Mouse (Mus musculus) forebrain, embryonic 13.5 days (tissue): ENCODE measurements around the gene Ccnyl1. TPM values are rescaled to one million over a fixed set of nuclear protein-coding genes. Genes with fewer than 3 reads are reported as not detected.

Experiments used
- ATAC-seq: fragments of 200-750 bp; cut with Nextera tagmentation; 2 replicates; pipeline ENCODE4 v1.8.0; 2017
- H3K27ac ChIP-seq: fragments of 300-500 bp; sonication (generic); 2 replicates; pipeline ENCODE4 v1.5.1; 2015; ENCODE audit warnings: inconsistent platforms, mild to moderate bottlenecking, moderate library complexity
- H3K27me3 ChIP-seq: fragments of 300-500 bp; sonication (generic); 2 replicates; pipeline ENCODE4 v1.6.1; 2015; ENCODE audit warnings: mild to moderate bottlenecking, inconsistent platforms
- H3K36me3 ChIP-seq: fragments of 300-500 bp; sonication (generic); 2 replicates; pipeline ENCODE4 v1.6.1; 2015; ENCODE audit warnings: mild to moderate bottlenecking, inconsistent platforms; ENCODE audit not compliant: poor library complexity, severe bottlenecking
- H3K4me1 ChIP-seq: fragments of 300-500 bp; sonication (generic); 2 replicates; pipeline ENCODE4 v1.6.1; 2015; ENCODE audit warnings: inconsistent platforms
- H3K4me2 ChIP-seq: fragments of 300-500 bp; sonication (generic); 2 replicates; pipeline ENCODE4 v1.6.1; 2015; ENCODE audit warnings: inconsistent platforms, mild to moderate bottlenecking, moderate library complexity
- H3K4me3 ChIP-seq: fragments of 300-500 bp; sonication (generic); 2 replicates; pipeline ENCODE4 v1.5.1; 2015; ENCODE audit warnings: mild to moderate bottlenecking, inconsistent platforms
- H3K9ac ChIP-seq: fragments of 300-500 bp; sonication (generic); 2 replicates; pipeline ENCODE4 v1.6.1; 2015; ENCODE audit warnings: mild to moderate bottlenecking, inconsistent platforms
- H3K9me3 ChIP-seq: fragments of 300-500 bp; sonication (generic); replicated peaks from 2 replicates; pipeline ENCODE4 v1.6.1; 2016; ENCODE audit warnings: inconsistent platforms
- WGBS: fragments of 180-500 bp; shearing (Covaris S2); methylation state at CpG from one replicate; pipeline ENCODE4 v1.1.7; 2015; 5-methylcytosine and 5-hydroxymethylcytosine counted together
- polyA plus RNA-seq: library from polyadenylated mRNA; unstranded; fragments of >200 nt; fragmentation: Nextera tagmentation; extraction: Ambion mirVana; gene quantifications from 2 replicates; pipeline ENCODE4 v1.2.1, GENCODE M21; 2015

The Ccnyl1 gene
- polyA plus RNA-seq, 1 experiment from 2014 or later: 4.2 TPM

GRCm38 (mm10) chr1:64755971-64756639 is 65.8 kb downstream of the Ccnyl1 start:
- Histone ChIP-seq H3K4me1 (no peaks in the 10 kb centered on the region), H3K4me3 (no peak overlapping the region), H3K4me2 (no peak overlapping the region), H3K36me3 (no peaks in the 10 kb centered on the region), H3K9ac (no peak overlapping the region), H3K9me3 (no peaks in the 10 kb centered on the region), H3K27ac (no peak overlapping the region), H3K27me3 (no peaks in the 10 kb centered on the region)
- no peak for ATAC-seq
- 63% methylated on average over 7 of the region's 7 CpGs for WGBS

DNA sequence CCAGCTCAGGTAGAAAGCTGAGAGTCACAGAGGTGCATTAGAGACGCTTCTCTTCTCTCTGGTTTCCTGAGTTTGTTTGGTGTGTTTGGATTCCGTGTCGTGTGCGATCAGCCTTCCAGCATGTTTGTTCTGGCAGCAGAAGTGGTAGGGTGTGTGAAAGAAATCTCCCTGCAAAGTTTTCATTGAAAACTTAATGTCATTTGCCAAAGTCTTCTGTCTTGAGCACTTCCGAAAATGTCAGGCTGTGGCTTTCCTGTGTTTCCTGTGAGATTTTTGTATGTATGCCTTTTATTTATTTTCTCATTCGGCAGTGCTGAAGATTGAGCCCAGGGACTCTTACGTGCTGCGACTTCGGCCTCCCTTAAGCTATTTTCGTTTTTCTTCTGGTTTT is 66.4 kb downstream of the Ccnyl1 start:
- Histone ChIP-seq H3K4me3 (no peak overlapping the region), H3K9me3 (no peaks in the 10 kb centered on the region), H3K4me2 (no peak overlapping the region), H3K9ac (no peak overlapping the region), H3K4me1 (no peaks in the 10 kb centered on the region), H3K36me3 (no peaks in the 10 kb centered on the region), H3K27ac (no peak overlapping the region), H3K27me3 (no peaks in the 10 kb centered on the region)
- no peak for ATAC-seq
- WGBS: 80% methylated on average over 10 of the region's 10 CpGs

DNA sequence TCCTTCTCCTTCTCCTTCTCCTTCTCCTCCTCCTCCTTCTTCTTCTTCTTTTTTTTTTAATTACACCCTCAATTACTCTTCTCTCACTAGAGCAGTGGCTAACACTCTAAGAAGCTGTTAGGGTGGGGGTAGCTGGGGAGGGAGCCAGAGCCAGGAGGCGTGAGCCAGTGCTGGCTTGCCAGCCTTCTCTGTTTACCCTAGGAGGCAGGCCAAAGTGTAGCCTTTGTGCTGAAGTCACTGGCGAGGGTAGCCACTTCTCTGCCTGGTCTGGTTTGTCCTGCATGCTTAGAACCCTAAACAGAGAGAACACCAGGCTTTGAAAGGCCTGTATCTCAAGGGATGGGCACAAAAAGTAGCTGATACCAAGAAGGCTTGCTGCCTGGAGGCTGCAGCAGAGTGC is 67.0 kb downstream of the Ccnyl1 start:
- no peak for ATAC-seq
- H3K9ac ChIP-seq: no peak overlapping the region
- H3K4me1 ChIP-seq: no peaks in the 10 kb centered on the region
- no peaks in the 10 kb centered on the region for H3K36me3 ChIP-seq
- no peak overlapping the region for H3K27ac ChIP-seq
- WGBS: 35% methylated on average over 2 of the region's 2 CpGs
- H3K4me2 ChIP-seq: no peak overlapping the region
- no peaks in the 10 kb centered on the region for H3K27me3 ChIP-seq
- no peak overlapping the region for H3K4me3 ChIP-seq
- no peaks in the 10 kb centered on the region for H3K9me3 ChIP-seq

GRCm38 (mm10) chr1:64757766-64758165 is 67.5 kb downstream of the Ccnyl1 start:
- Histone ChIP-seq H3K4me2 (no peak overlapping the region), H3K27ac (no peak overlapping the region), H3K4me1 (no peaks in the 10 kb centered on the region), H3K9ac (no peak overlapping the region), H3K27me3 (no peaks in the 10 kb centered on the region), H3K4me3 (no peak overlapping the region), H3K36me3 (no peaks in the 10 kb centered on the region), H3K9me3 (no peaks in the 10 kb centered on the region)
- ATAC-seq: no peak
- WGBS: 91% methylated on average over 5 of the region's 5 CpGs

DNA sequence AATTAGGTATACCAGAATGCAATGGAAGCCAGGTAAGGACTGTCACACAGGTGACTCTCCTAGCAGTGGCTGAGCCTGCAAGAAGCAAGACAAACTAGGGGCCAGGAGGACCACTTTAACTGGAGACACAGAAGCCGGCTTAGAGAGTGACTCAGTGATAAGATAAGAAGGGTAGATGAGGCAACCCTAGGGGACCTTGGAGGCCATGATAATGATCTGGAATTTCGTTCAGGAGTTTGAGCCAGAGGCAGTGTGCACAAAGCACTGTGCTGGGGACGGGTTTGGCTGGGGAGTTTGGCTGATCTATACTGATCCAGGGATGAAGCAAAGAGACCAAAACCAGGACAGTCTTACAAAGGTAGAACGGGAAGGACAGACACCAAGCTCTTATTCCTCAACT is 71.4 kb downstream of the Ccnyl1 start:
- Histone ChIP-seq H3K4me1 (no peaks in the 10 kb centered on the region), H3K4me3 (no peak overlapping the region), H3K4me2 (no peak overlapping the region), H3K36me3 (no peaks in the 10 kb centered on the region), H3K9me3 (no peaks in the 10 kb centered on the region), H3K9ac (no peak overlapping the region), H3K27me3 (no peaks in the 10 kb centered on the region), H3K27ac (no peak overlapping the region)
- no peak for ATAC-seq
- WGBS: 80% methylated on average over 4 of the region's 4 CpGs

- Histone ChIP-seq H3K4me1 (0 out of 2 replicates have a peak, but pooled peaks cover 3% of the 10 kb centered on the region), H3K4me2 (no peak overlapping the region), H3K4me3 (no peak overlapping the region), H3K27ac (no peak overlapping the region), H3K9ac (no peak overlapping the region), H3K9me3 (no peaks in the 10 kb centered on the region), H3K27me3 (peaks cover 15% of the 10 kb centered on the region), H3K36me3 (no peaks in the 10 kb centered on the region)
- no peak for ATAC-seq
- WGBS: 42% methylated on average over 6 of the region's 6 CpGs
These were observed 79.9 kb downstream of the Ccnyl1 start for GRCm38 (mm10) chr1:64770169-64770568.

GRCm38 (mm10) chr1:64773305-64773704 is 83.0 kb downstream of the Ccnyl1 start:
- no peaks in the 10 kb centered on the region for H3K36me3 ChIP-seq
- ATAC-seq: no peak
- peaks cover 44% of the 10 kb centered on the region for H3K27me3 ChIP-seq
- H3K4me2 ChIP-seq: no peak overlapping the region
- WGBS: 66% methylated on average over 4 of the region's 4 CpGs
- peaks cover 4% of the 10 kb centered on the region for H3K4me1 ChIP-seq
- H3K27ac ChIP-seq: no peak overlapping the region
- no peak overlapping the region for H3K4me3 ChIP-seq
- no peak overlapping the region for H3K9ac ChIP-seq
- no peaks in the 10 kb centered on the region for H3K9me3 ChIP-seq

Other genes starting within 250 kb of the Ccnyl1 start
- 44.8 and 47.8 TPM in 2 replicates for gene Creb1, start 157.8 kb upstream of the Ccnyl1 start, polyA plus RNA-seq
- gene Mettl21a, start 73.2 kb upstream of the Ccnyl1 start, polyA plus RNA-seq: 20.7 and 21.8 TPM in 2 replicates
- gene Fzd5, start 47.3 kb downstream of the Ccnyl1 start, polyA plus RNA-seq: 0.56 and 0.65 TPM in 2 replicates